Mouse (Mus musculus) 3134 (cell line): ENCODE results near the gene Fam135a.

ENCODE experiments used
- DNase-seq: peaks from one replicate; pipeline ENCODE4 v3.0.0-alpha.2; 2011; ENCODE audit warnings: low spot score; ENCODE audit not compliant: insufficient read length; ENCODE audit errors: extremely low read depth

Fam135a gene

GRCm38 (mm10) chr1:24099926-24100869 is at the start of gene Fam135a:
Fam135a (minus strand) TSS chr1:24100341.
- DNase-seq = peak; percentile 85

- DNase-seq = no peak
Measured at GRCm38 (mm10) chr1:24143504-24143903, 43.4 kb upstream of the Fam135a start.

GRCm38 (mm10) chr1:24140555-24140954 is 40.4 kb upstream of the Fam135a start:
- DNase-seq = no peak

- DNase-seq = no peak
Measured at GRCm38 (mm10) chr1:24137133-24137532, 37.0 kb upstream of the Fam135a start.

- DNase-seq = no peak
Measured at GRCm38 (mm10) chr1:24134792-24135191, 34.7 kb upstream of the Fam135a start.

- no peak for DNase-seq
Measured at GRCm38 (mm10) chr1:24133853-24134252, 33.7 kb upstream of the Fam135a start.

- no peak for DNase-seq
Measured at GRCm38 (mm10) chr1:24127866-24128265, 27.7 kb upstream of the Fam135a start.

- DNase-seq = no peak
Measured at GRCm38 (mm10) chr1:24124610-24125009, 24.5 kb upstream of the Fam135a start.

- no peak for DNase-seq
Measured at GRCm38 (mm10) chr1:24122582-24122981, 22.4 kb upstream of the Fam135a start.

GRCm38 (mm10) chr1:24107971-24108773 is 8.0 kb upstream of the Fam135a start:
- no peak for DNase-seq

GRCm38 (mm10) chr1:24107378-24107777 is 7.2 kb upstream of the Fam135a start:
- DNase-seq = no peak

- DNase-seq = no peak
Measured at GRCm38 (mm10) chr1:24102579-24103149, 2.5 kb upstream of the Fam135a start.

- no peak for DNase-seq
Measured at GRCm38 (mm10) chr1:24100870-24101358, 773 bp upstream of the Fam135a start.

- no peak for DNase-seq
Measured at GRCm38 (mm10) chr1:24099541-24099925, 608 bp downstream of the Fam135a start.

GRCm38 (mm10) chr1:24097541-24097940 is 2.6 kb downstream of the Fam135a start:
- DNase-seq = no peak

- no peak for DNase-seq
Measured at GRCm38 (mm10) chr1:24092414-24092813, 7.7 kb downstream of the Fam135a start.

GRCm38 (mm10) chr1:24090603-24091002 is 9.5 kb downstream of the Fam135a start:
- DNase-seq = no peak

GRCm38 (mm10) chr1:24090094-24090493 is 10.0 kb downstream of the Fam135a start:
- no peak for DNase-seq

GRCm38 (mm10) chr1:24086176-24086575 is 14.0 kb downstream of the Fam135a start:
- DNase-seq = no peak

GRCm38 (mm10) chr1:24074396-24074795 is 25.7 kb downstream of the Fam135a start:
- DNase-seq = no peak
